In genomic region chr10:127591514-127591913, GRCm38 (mm10) we compare ENCODE assay signal across 8 mouse cellular contexts. TPM values are rescaled to one million over a fixed set of nuclear protein-coding genes. Genes with fewer than 3 reads are reported as not detected.
DNase-seq lines count a peak whose midpoint lies in the region; ATAC-seq and TF ChIP-seq lines count a peak whose summit lies in the region.
"Had no signal": no experiment of that assay in that cellular context is flagged by ENCODE, and none has a peak within 500 bp of the region (broad histone marks: within the 10 kb centered on the region; RNA-seq: fewer than 3 reads in every experiment).

No protein-coding gene starts in this region.

- no peak for TF ChIP-seq CTCF in lung, embryonic 14.5 days (IDR thresholded peaks at IDR 0.05; ENCODE audit: low read depth)
- TF ChIP-seq CTCF in cerebellum, adult 2 months (IDR thresholded peaks at IDR 0.05; ENCODE audit: borderline replicate concordance, insufficient read depth, low read depth, low read length): no peak
- TF ChIP-seq CTCF in thymus, adult 2 months (IDR thresholded peaks at IDR 0.05; ENCODE audit: borderline replicate concordance, control insufficient read depth, extremely low read depth, insufficient read depth, low read length, poor library complexity): no peak

- H3K36me3 ChIP-seq in lung, embryonic 14.5 days (ENCODE audit: insufficient read depth): peaks cover 71% of the 10 kb centered on the region
- peaks cover 93% of the 10 kb centered on the region for H3K36me3 ChIP-seq in hindbrain, embryonic 14.5 days (replicated peaks; ENCODE audit: control insufficient read depth, insufficient read depth)
- no peaks in the 10 kb centered on the region for H3K36me3 ChIP-seq in thymus, adult 2 months (ENCODE audit: control insufficient read depth, insufficient read depth, low read length)

- H3K9me3 ChIP-seq in lung, embryonic 14.5 days (ENCODE audit: low read depth, low read length): no peaks in the 10 kb centered on the region
- no peaks in the 10 kb centered on the region for H3K9me3 ChIP-seq in hindbrain, embryonic 14.5 days (ENCODE audit: control insufficient read depth, low read length)
- H3K9me3 ChIP-seq: megakaryocyte, embryonic 14.5 days had no signal

- ATAC-seq in lung, embryonic 14.5 days (ENCODE audit: insufficient read depth): peak; percentile 96
- ATAC-seq in hindbrain, embryonic 14.5 days (ENCODE audit: low FRiP score): peak; percentile 70; the same call in 1 of the 2 replicates

- no peak overlapping the region for H3K9ac ChIP-seq in lung, embryonic 14.5 days
- no peak overlapping the region for H3K9ac ChIP-seq in hindbrain, embryonic 14.5 days

- DNase-seq in lung, embryonic 14.5 days: peak; percentile 96
- no peak for DNase-seq in lung, adult 18-20 months
- DNase-seq in embryo, embryonic 10.5 days (ENCODE audit: low spot score): peak; percentile 83
- peak; percentile 50 for DNase-seq in hindbrain, embryonic 14.5 days (ENCODE audit: low spot score)
- DNase-seq in retina, embryonic 14.5 days (ENCODE audit: low spot score): peak; percentile 52
- no peak for DNase-seq in cerebellum, adult 2 months
- no peak for DNase-seq in thymus, adult 2 months

- H3K27me3 ChIP-seq in lung, embryonic 14.5 days (ENCODE audit: insufficient read depth, low read length): no peaks in the 10 kb centered on the region
- H3K27me3 ChIP-seq in hindbrain, embryonic 14.5 days (ENCODE audit: control insufficient read depth, insufficient read depth, low read length): no peaks in the 10 kb centered on the region
- no peaks in the 10 kb centered on the region for H3K27me3 ChIP-seq in cerebellum, adult 2 months (ENCODE audit: control insufficient read depth, insufficient read depth, low read length)
- no peaks in the 10 kb centered on the region for H3K27me3 ChIP-seq in thymus, adult 2 months (ENCODE audit: control insufficient read depth, insufficient read depth, low read length)

- 14% methylated on average over 7 of the region's 7 CpGs for WGBS in lung, embryonic 14.5 days
- WGBS in hindbrain, embryonic 14.5 days: 41% methylated on average over 7 of the region's 7 CpGs
- WGBS in cerebellum, adult 2 months: 33% methylated on average over 7 of the region's 7 CpGs
- WGBS in thymus, adult 2 months: 95% methylated on average over 7 of the region's 7 CpGs

- no peak overlapping the region for H3K4me3 ChIP-seq in lung, embryonic 14.5 days (ENCODE audit: low read depth, low read length)
- H3K4me3 ChIP-seq in hindbrain, embryonic 14.5 days (replicated peaks; ENCODE audit: low read length): no peak overlapping the region
- H3K4me3 ChIP-seq in cerebellum, adult 2 months (replicated peaks; ENCODE audit: insufficient read depth, low read depth, low read length): no peak overlapping the region
- no peak overlapping the region for H3K4me3 ChIP-seq in thymus, adult 2 months (ENCODE audit: control insufficient read depth, insufficient read depth, low read length)

- H3K4me2 ChIP-seq in lung, embryonic 14.5 days: no peak overlapping the region
- H3K4me2 ChIP-seq in hindbrain, embryonic 14.5 days (replicated peaks): no peak overlapping the region

- peak overlapping the region; percentile 56; the same call in 1 of the 2 replicates for H3K27ac ChIP-seq in lung, embryonic 14.5 days (ENCODE audit: low read depth)
- H3K27ac ChIP-seq in hindbrain, embryonic 14.5 days: no peak overlapping the region
- no peak overlapping the region for H3K27ac ChIP-seq in cerebellum, adult 2 months (ENCODE audit: insufficient read depth, low read length)
- H3K27ac ChIP-seq in thymus, adult 2 months (ENCODE audit: control insufficient read depth, insufficient read depth, low read length): no peak overlapping the region

- TF ChIP-seq POLR2A in cerebellum, adult 2 months (IDR thresholded peaks at IDR 0.05; ENCODE audit: borderline replicate concordance, insufficient read depth, low read length): no peak
- TF ChIP-seq POLR2A in thymus, adult 2 months (IDR thresholded peaks at IDR 0.05; ENCODE audit: control insufficient read depth, extremely low read depth, insufficient read depth, low read length, poor library complexity): no peak

- peaks cover 21% of the 10 kb centered on the region for H3K4me1 ChIP-seq in lung, embryonic 14.5 days (ENCODE audit: insufficient read depth)
- no peaks in the 10 kb centered on the region for H3K4me1 ChIP-seq in hindbrain, embryonic 14.5 days (replicated peaks; ENCODE audit: control insufficient read depth, insufficient read depth, low read length)
- H3K4me1 ChIP-seq in cerebellum, adult 2 months (ENCODE audit: control insufficient read depth, insufficient read depth, low read length): peaks cover 24% of the 10 kb centered on the region
- H3K4me1 ChIP-seq in thymus, adult 2 months (replicated peaks; ENCODE audit: control insufficient read depth, insufficient read depth, low read length): peaks cover 33% of the 10 kb centered on the region

RNA-seq across cellular contexts. Expression of gene Lrp1, which starts 29.4 kb away (rescaled TPM):
- 68.7 and 73.0 TPM in 2 replicates for polyA plus RNA-seq in lung, embryonic 14.5 days (2014; fragmentation: Nextera tagmentation; extraction: Ambion mirVana)
- polyA plus RNA-seq in hindbrain, embryonic 14.5 days (2014; fragmentation: Nextera tagmentation; extraction: Ambion mirVana): 118 and 119 TPM in 2 replicates
- 346 and 366 TPM in 2 replicates for polyA plus RNA-seq in cerebellum, adult 2 months (2012; rRNA removed)
- polyA plus RNA-seq in thymus, adult 2 months (2012; rRNA removed): 35.3 and 40.3 TPM in 2 replicates

RNA-seq across cellular contexts. Expression of gene Stat6, which starts 51.3 kb away (rescaled TPM):
- polyA plus RNA-seq in lung, embryonic 14.5 days (2014; fragmentation: Nextera tagmentation; extraction: Ambion mirVana): 27.8 and 28.1 TPM in 2 replicates
- polyA plus RNA-seq in hindbrain, embryonic 14.5 days (2014; fragmentation: Nextera tagmentation; extraction: Ambion mirVana): 4.7 and 5.5 TPM in 2 replicates
- 8.7 TPM in 2 replicates for polyA plus RNA-seq in cerebellum, adult 2 months (2012; rRNA removed)
- 168 and 185 TPM in 2 replicates for polyA plus RNA-seq in thymus, adult 2 months (2012; rRNA removed)

RNA-seq across cellular contexts. Expression of gene Nxph4, which starts 57.2 kb away (rescaled TPM):
- polyA plus RNA-seq in lung, embryonic 14.5 days (2014; fragmentation: Nextera tagmentation; extraction: Ambion mirVana): 0.14 and 0.22 TPM in 2 replicates
- 94.1 and 105 TPM in 2 replicates for polyA plus RNA-seq in hindbrain, embryonic 14.5 days (2014; fragmentation: Nextera tagmentation; extraction: Ambion mirVana)
- polyA plus RNA-seq in cerebellum, adult 2 months (2012; rRNA removed): 30.3 and 33.8 TPM in 2 replicates
- polyA plus RNA-seq in thymus, adult 2 months (2012; rRNA removed): 0.06 and 0.20 TPM in 2 replicates

Comparison
In these comparisons a context has a peak if more than half of its experiments do, and no peak if none do; other contexts are left out.
1. DNase-seq: peak in lung, embryonic 14.5 days (single experiment), embryo, embryonic 10.5 days (single experiment), hindbrain, embryonic 14.5 days (single experiment) and retina, embryonic 14.5 days (single experiment); none in lung, adult 18-20 months (0 of 2), cerebellum, adult 2 months (0 of 2) and thymus, adult 2 months (single experiment).
2. RNA of gene Nxph4, which starts 57.2 kb away (polyA plus RNA-seq): 94.1 to 105 TPM in hindbrain, embryonic 14.5 days and 30.3 to 33.8 TPM in cerebellum, adult 2 months; 0.06 to 0.20 TPM in thymus, adult 2 months and 0.14 to 0.22 TPM in lung, embryonic 14.5 days; every median in the first group is over 10 times any median in the second.